Mouse (Mus musculus): Measurements from ENCODE around the gene Nr0b2. TPM values are rescaled to one million over a fixed set of nuclear protein-coding genes. Genes with fewer than 3 reads are reported as not detected.

Nr0b2 gene
- not detected for polyA plus RNA-seq (2012; fragmentation: generic; extraction: Trizol)
- long read RNA-seq, experiment 1 = 0 reads
- long read RNA-seq, experiment 2 = 0 reads

DNA sequence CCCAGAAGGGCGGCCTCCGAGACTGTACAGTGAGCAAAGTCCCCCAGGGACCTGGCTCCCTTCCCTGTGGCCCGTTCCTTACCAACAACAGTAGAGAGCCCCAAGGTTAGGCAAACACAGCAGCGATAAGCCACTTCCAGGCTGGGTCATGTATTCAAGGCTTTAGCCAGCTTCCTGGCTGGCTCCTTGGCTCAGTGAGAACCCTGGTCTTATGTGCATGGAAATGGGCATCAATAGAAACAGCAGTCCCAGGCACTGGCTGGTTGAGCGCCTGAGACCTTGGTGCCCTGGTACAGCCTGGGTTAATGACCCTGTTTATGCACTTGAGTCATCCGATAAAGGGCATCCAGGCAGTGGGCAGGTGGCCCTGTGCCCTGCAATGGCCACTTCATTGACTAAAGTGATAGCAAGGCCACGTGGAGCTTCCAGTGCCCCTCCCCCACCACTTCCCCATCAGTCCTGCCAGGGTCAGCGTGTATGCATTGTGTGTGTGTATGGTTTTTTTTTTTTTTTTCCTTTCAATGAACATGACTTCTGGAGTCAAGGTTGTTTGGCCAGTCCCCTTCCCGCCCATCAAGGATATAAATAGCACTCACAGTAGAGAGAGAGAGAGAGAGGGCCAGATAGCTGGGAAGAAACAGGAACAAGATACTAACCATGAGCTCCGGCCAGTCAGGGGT, at the start of gene Nr0b2:
Gene Nr0b2, plus strand, starts transcription at position 609 of the 680 bp plus-strand sequence.
- H3K79me2 ChIP-seq (ENCODE audit: control insufficient read depth, insufficient read depth) = no peaks in the 10 kb centered on the region
- no peak for TF ChIP-seq CEBPB (IDR thresholded peaks at IDR 0.05; ENCODE audit: low read depth)
- no peak for TF ChIP-seq USF1 (IDR thresholded peaks at IDR 0.05; ENCODE audit: low read depth)
- H3ac ChIP-seq (ENCODE audit: control insufficient read depth, insufficient read length, low read depth) = no peak within 1 kb of the TSS
- no peaks in the 10 kb centered on the region for H3K36me3 ChIP-seq (ENCODE audit: control insufficient read depth, insufficient read depth)
- H3K4me3 ChIP-seq (ENCODE audit: insufficient read depth, poor library complexity, severe bottlenecking) = no peak within 1 kb of the TSS
- H3K27me3 ChIP-seq (ENCODE audit: control insufficient read depth, insufficient read depth, insufficient read length) = peaks cover 64% of the 10 kb centered on the region
- no peaks in the 10 kb centered on the region for H3K79me3 ChIP-seq (ENCODE audit: low read depth)

DNA sequence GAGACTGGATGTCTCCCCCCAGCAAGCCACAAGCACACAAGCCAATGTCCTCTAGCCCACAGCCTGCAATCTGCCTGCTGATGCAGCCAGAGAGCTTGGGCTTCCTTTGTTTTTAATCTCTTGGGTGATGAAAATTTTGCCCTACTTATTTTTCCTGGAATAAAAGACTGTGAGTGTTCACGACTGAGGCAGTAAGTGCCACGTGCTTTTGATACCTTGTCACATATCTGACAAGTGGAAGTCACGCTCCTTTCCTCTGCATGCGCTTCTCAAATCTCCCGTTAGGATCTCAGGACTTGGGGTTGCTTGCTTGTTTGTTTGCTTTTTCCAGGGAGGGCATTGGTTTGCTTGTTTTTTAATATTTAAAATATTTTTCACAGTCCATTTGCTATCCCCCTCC, 48.9 kb upstream of the Nr0b2 start:
- Histone ChIP-seq H3K27me3 (ENCODE audit: control insufficient read depth, insufficient read depth, insufficient read length) (peaks cover 25% of the 10 kb centered on the region), H3ac (ENCODE audit: control insufficient read depth, insufficient read length, low read depth) (no peak overlapping the region), H3K79me2 (ENCODE audit: control insufficient read depth, insufficient read depth) (no peaks in the 10 kb centered on the region), H3K4me3 (ENCODE audit: insufficient read depth, poor library complexity, severe bottlenecking) (no peak overlapping the region), H3K36me3 (ENCODE audit: control insufficient read depth, insufficient read depth) (no peaks in the 10 kb centered on the region), H3K79me3 (ENCODE audit: low read depth) (no peaks in the 10 kb centered on the region)
- TF ChIP-seq USF1 (IDR thresholded peaks at IDR 0.05; ENCODE audit: low read depth) (no peak), MYOD1 (IDR thresholded peaks at IDR 0.05; ENCODE audit: control insufficient read depth, insufficient read length, low read depth) (no peak), MYOG (IDR thresholded peaks at IDR 0.05; ENCODE audit: control insufficient read depth, extremely low read depth, insufficient read length) (no peak), FOSL1 (IDR thresholded peaks at IDR 0.05; ENCODE audit: insufficient read depth, low read length, poor library complexity, severe bottlenecking) (no peak), CEBPB (IDR thresholded peaks at IDR 0.05; ENCODE audit: low read depth) (no peak), CTCF (IDR thresholded peaks at IDR 0.05; ENCODE audit: control insufficient read depth, insufficient read depth, insufficient read length) (no peak), MAX (IDR thresholded peaks at IDR 0.05) (no peak)

DNA sequence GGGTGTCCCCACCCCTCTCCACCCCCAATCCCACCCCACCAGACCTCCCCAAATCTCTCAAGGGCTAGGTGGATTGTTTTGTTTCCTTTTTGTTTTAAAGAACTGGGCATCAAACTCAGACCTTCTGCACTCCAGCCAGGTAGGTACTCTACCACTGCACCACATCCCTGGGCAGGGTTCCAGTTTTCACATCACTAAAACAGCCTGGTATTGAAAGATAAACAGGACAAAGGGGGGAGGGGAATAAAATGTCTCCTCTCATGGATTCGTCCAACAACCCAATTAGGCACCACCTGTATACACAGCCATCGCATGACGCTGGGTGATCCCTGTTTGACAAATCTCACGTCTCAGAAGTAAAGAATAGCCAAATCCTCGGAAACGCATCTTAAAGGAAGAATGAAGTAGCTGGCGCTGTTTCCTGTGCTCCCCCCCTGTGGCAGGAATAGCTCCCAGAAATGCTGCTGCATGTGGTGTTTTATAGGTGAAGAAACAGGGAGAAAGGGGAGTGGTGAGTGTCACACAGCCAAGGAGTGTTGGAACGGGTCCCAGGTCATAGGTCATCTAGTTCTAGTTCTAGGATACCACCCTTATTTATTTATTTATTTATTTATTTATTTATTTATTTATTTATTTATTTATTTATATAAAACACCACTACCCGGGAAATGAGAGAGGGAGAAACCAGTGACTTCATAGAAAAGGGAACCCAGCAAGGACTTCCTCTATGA, 48.3 kb upstream of the Nr0b2 start:
- Histone ChIP-seq H3K79me3 (ENCODE audit: low read depth) (no peaks in the 10 kb centered on the region), H3K79me2 (ENCODE audit: control insufficient read depth, insufficient read depth) (no peaks in the 10 kb centered on the region), H3K27me3 (ENCODE audit: control insufficient read depth, insufficient read depth, insufficient read length) (peaks cover 20% of the 10 kb centered on the region), H3K4me3 (ENCODE audit: insufficient read depth, poor library complexity, severe bottlenecking) (no peak overlapping the region), H3K36me3 (ENCODE audit: control insufficient read depth, insufficient read depth) (no peaks in the 10 kb centered on the region), H3ac (ENCODE audit: control insufficient read depth, insufficient read length, low read depth) (no peak overlapping the region)
- no peak for TF ChIP-seq FOSL1 (IDR thresholded peaks at IDR 0.05; ENCODE audit: insufficient read depth, low read length, poor library complexity, severe bottlenecking)
- TF ChIP-seq MYOG (IDR thresholded peaks at IDR 0.05; ENCODE audit: control insufficient read depth, extremely low read depth, insufficient read length) = no peak
- TF ChIP-seq USF1 (IDR thresholded peaks at IDR 0.05; ENCODE audit: low read depth) = no peak
- TF ChIP-seq MAX (IDR thresholded peaks at IDR 0.05) = no peak
- no peak for TF ChIP-seq MYOD1 (IDR thresholded peaks at IDR 0.05; ENCODE audit: control insufficient read depth, insufficient read length, low read depth)
- TF ChIP-seq CTCF (IDR thresholded peaks at IDR 0.05; ENCODE audit: control insufficient read depth, insufficient read depth, insufficient read length) = no peak
- TF ChIP-seq CEBPB (IDR thresholded peaks at IDR 0.05; ENCODE audit: low read depth) = no peak

DNA sequence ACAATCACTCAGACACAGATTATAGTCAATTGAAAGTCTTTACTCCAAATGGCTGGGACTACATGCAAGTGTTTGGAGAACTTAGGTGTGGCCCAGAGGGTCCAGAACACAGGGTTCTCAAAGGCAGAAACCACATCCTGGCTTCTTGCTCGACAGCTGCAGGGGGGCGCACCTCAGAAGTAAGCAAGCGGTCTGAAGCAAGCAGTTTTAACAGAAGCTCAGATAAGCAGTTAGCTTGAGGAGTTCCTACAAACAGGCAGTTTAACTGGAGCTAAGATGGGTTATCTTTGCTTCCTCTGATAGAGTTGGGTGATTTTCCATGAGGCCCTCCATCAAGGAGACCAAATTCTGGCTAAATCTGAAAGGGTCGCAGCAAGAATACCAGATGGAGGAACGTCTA, 46.6 kb upstream of the Nr0b2 start:
- Histone ChIP-seq H3ac (ENCODE audit: control insufficient read depth, insufficient read length, low read depth) (no peak overlapping the region), H3K79me2 (ENCODE audit: control insufficient read depth, insufficient read depth) (no peaks in the 10 kb centered on the region), H3K36me3 (ENCODE audit: control insufficient read depth, insufficient read depth) (no peaks in the 10 kb centered on the region), H3K79me3 (ENCODE audit: low read depth) (no peaks in the 10 kb centered on the region), H3K27me3 (ENCODE audit: control insufficient read depth, insufficient read depth, insufficient read length) (peaks cover 10% of the 10 kb centered on the region), H3K4me3 (ENCODE audit: insufficient read depth, poor library complexity, severe bottlenecking) (no peak overlapping the region)
- TF ChIP-seq USF1 (IDR thresholded peaks at IDR 0.05; ENCODE audit: low read depth) = no peak
- no peak for TF ChIP-seq MAX (IDR thresholded peaks at IDR 0.05)
- TF ChIP-seq MYOD1 (IDR thresholded peaks at IDR 0.05; ENCODE audit: control insufficient read depth, insufficient read length, low read depth) = no peak
- no peak for TF ChIP-seq MYOG (IDR thresholded peaks at IDR 0.05; ENCODE audit: control insufficient read depth, extremely low read depth, insufficient read length)
- no peak for TF ChIP-seq CEBPB (IDR thresholded peaks at IDR 0.05; ENCODE audit: low read depth)
- TF ChIP-seq FOSL1 (IDR thresholded peaks at IDR 0.05; ENCODE audit: insufficient read depth, low read length, poor library complexity, severe bottlenecking) = no peak
- TF ChIP-seq CTCF (IDR thresholded peaks at IDR 0.05; ENCODE audit: control insufficient read depth, insufficient read depth, insufficient read length) = no peak

DNA sequence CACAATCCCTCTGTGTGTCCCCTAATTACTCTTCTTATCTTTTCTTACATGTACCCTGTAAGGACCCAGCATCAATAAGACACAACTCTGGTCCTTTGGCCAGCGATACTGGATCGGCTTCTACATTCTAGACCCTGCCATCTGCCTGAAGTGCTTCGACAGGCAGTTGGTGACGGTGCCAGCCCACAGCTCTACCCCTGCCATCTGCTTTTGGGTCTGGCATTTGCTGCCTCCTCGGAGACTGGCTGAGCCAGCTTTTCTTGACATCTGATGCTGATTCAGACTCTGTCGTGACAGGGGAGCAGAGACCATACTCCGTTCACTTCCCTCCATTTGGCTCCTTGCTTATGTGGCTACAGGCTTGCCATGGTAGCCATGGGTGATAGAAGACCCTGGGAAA, 44.2 kb upstream of the Nr0b2 start:
- no peaks in the 10 kb centered on the region for H3K36me3 ChIP-seq (ENCODE audit: control insufficient read depth, insufficient read depth)
- H3K79me2 ChIP-seq (ENCODE audit: control insufficient read depth, insufficient read depth) = no peaks in the 10 kb centered on the region
- H3K79me3 ChIP-seq (ENCODE audit: low read depth) = no peaks in the 10 kb centered on the region
- H3K4me3 ChIP-seq (ENCODE audit: insufficient read depth, poor library complexity, severe bottlenecking) = no peak overlapping the region
- H3K27me3 ChIP-seq (ENCODE audit: control insufficient read depth, insufficient read depth, insufficient read length) = peaks cover 5% of the 10 kb centered on the region
- no peak overlapping the region for H3ac ChIP-seq (ENCODE audit: control insufficient read depth, insufficient read length, low read depth)
- TF ChIP-seq CTCF (IDR thresholded peaks at IDR 0.05; ENCODE audit: control insufficient read depth, insufficient read depth, insufficient read length) = no peak
- TF ChIP-seq MAX (IDR thresholded peaks at IDR 0.05) = no peak
- TF ChIP-seq CEBPB (IDR thresholded peaks at IDR 0.05; ENCODE audit: low read depth) = no peak
- TF ChIP-seq MYOD1 (IDR thresholded peaks at IDR 0.05; ENCODE audit: control insufficient read depth, insufficient read length, low read depth) = no peak
- no peak for TF ChIP-seq MYOG (IDR thresholded peaks at IDR 0.05; ENCODE audit: control insufficient read depth, extremely low read depth, insufficient read length)
- TF ChIP-seq FOSL1 (IDR thresholded peaks at IDR 0.05; ENCODE audit: insufficient read depth, low read length, poor library complexity, severe bottlenecking) = no peak
- no peak for TF ChIP-seq USF1 (IDR thresholded peaks at IDR 0.05; ENCODE audit: low read depth)

Data from C2C12 (cell line).